Mouse (Mus musculus) liver, embryonic 13.5 days (tissue): ENCODE data around the gene Depdc1b. TPM values are rescaled to one million over a fixed set of nuclear protein-coding genes. Genes with fewer than 3 reads are reported as not detected.

Experiments
- ATAC-seq: fragments of 200-750 bp; cut with Nextera tagmentation; 2 replicates; pipeline ENCODE4 v1.8.0; 2017; ENCODE audit warnings: low read depth, mild to moderate bottlenecking, moderate number of reproducible peaks, moderate library complexity
- DNase-seq: peaks from one replicate; pipeline ENCODE4 v3.0.0; 2022
- H3K27ac ChIP-seq: fragments of 300-500 bp; sonication (generic); 2 replicates; pipeline ENCODE4 v1.5.1; 2015; ENCODE audit warnings: moderate library complexity, mild to moderate bottlenecking, inconsistent platforms
- H3K27me3 ChIP-seq: fragments of 300-500 bp; sonication (generic); 2 replicates; pipeline ENCODE4 v1.6.1; 2015; ENCODE audit warnings: mild to moderate bottlenecking, inconsistent platforms
- H3K36me3 ChIP-seq: fragments of 300-500 bp; sonication (generic); 2 replicates; pipeline ENCODE4 v1.6.1; 2015; ENCODE audit warnings: mild to moderate bottlenecking, inconsistent platforms
- H3K4me1 ChIP-seq: fragments of 300-500 bp; sonication (generic); replicated peaks from 2 replicates; pipeline ENCODE4 v1.6.1; 2015; ENCODE audit warnings: inconsistent platforms
- H3K4me2 ChIP-seq: fragments of 300-500 bp; sonication (generic); 2 replicates; pipeline ENCODE4 v1.6.1; 2015; ENCODE audit warnings: inconsistent platforms, mild to moderate bottlenecking, moderate library complexity
- H3K4me3 ChIP-seq: fragments of 300-500 bp; sonication (generic); replicated peaks from 2 replicates; pipeline ENCODE4 v1.5.1; 2015; ENCODE audit warnings: mild to moderate bottlenecking, inconsistent platforms
- H3K9ac ChIP-seq: fragments of 300-500 bp; sonication (generic); 2 replicates; pipeline ENCODE4 v1.6.1; 2015; ENCODE audit warnings: mild to moderate bottlenecking, inconsistent platforms
- H3K9me3 ChIP-seq: fragments of 300-500 bp; sonication (generic); replicated peaks from 2 replicates; pipeline ENCODE4 v1.6.1; 2016; ENCODE audit warnings: inconsistent platforms
- WGBS: fragments of 180-500 bp; shearing (Covaris S2); methylation state at CpG from one replicate; pipeline ENCODE4 v1.1.7; 2015; ENCODE audit not compliant: insufficient replicate concordance; 5-methylcytosine and 5-hydroxymethylcytosine counted together
- polyA plus RNA-seq: library from polyadenylated mRNA; unstranded; fragments of >200 nt; fragmentation: Nextera tagmentation; extraction: Ambion mirVana; gene quantifications from 2 replicates; pipeline ENCODE4 v1.2.1, GENCODE M21; 2015

Depdc1b gene
- polyA plus RNA-seq, 1 experiment from 2014 or later: 9.7 TPM

DNA sequence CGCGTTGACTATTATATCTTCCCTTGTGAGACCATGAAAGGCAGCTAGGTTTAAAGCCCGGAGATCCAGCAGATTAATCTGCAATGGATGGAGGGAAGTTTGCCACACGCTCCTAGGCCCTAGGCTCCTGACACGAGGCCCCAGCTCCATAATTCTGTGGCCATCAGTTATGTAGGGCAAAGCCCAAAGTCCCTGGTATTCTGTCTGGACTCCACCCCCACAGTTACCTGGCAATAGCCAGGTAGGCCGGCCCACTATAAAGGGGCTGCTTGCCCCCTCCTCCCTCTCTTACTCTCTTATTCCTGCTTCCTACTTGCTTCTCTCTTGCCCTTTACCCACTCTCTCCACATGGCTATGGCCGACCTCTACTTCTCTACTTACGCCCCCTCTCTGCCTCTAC is 2.9 kb downstream of the Depdc1b start:
- ATAC-seq: no peak
- Histone ChIP-seq H3K4me3 (no peak overlapping the region), H3K9me3 (no peaks in the 10 kb centered on the region), H3K4me1 (peaks cover 50% of the 10 kb centered on the region), H3K4me2 (no peak overlapping the region), H3K9ac (no peak overlapping the region), H3K27ac (no peak overlapping the region), H3K36me3 (peaks cover 15% of the 10 kb centered on the region), H3K27me3 (no peaks in the 10 kb centered on the region)
- 88% methylated on average over 8 of the region's 8 CpGs for WGBS
- DNase-seq: no peak

DNA sequence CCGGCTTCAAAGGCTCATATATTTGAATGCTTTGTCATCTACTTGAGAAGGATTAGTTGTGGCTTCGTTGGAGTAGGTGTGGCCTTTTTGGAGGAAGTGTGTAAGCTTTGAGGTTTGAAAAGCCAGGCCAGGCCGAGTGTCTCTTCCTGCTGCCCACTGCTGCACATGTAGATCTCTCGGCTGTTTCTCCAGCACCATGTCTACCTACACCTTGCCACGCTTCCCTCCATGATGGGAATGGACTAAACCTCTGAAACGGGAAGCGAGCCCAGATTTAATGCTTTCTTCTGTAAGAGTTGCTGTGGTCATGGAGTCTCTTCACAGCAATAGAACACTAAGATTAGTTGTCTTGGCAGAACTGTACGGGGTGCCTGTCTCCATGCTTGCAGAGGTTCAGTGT is 4.1 kb downstream of the Depdc1b start:
- Histone ChIP-seq H3K9me3 (no peaks in the 10 kb centered on the region), H3K4me1 (peaks cover 41% of the 10 kb centered on the region), H3K9ac (no peak overlapping the region), H3K27ac (no peak overlapping the region), H3K27me3 (no peaks in the 10 kb centered on the region), H3K4me3 (no peak overlapping the region), H3K36me3 (peaks cover 27% of the 10 kb centered on the region), H3K4me2 (no peak overlapping the region)
- DNase-seq (no peak), ATAC-seq (no peak)
- 72% methylated on average over 8 of the region's 8 CpGs for WGBS

DNA sequence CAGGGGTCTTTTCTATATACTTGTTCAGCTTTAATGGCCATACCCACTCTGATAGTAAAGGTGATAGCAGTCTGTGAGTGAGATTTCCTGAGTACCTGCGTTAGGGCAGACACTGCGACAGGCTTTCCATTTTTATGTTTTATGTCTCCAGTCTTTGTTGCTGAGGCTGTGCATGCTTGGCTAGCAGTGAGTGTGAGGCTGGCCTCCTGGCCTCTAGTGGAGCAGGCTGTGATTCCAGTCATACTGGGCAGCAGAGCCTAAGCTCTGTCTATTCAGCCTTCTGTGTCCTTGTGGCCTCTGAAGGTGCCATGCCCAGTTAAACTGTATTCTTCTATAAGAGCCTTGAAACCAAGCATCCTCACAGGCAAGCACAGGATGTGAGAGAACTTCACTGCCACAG is 6.3 kb downstream of the Depdc1b start:
- 90% methylated on average over 2 of the region's 2 CpGs for WGBS
- ATAC-seq (no peak), DNase-seq (no peak)
- Histone ChIP-seq H3K9me3 (no peaks in the 10 kb centered on the region), H3K4me3 (no peak overlapping the region), H3K27me3 (no peaks in the 10 kb centered on the region), H3K4me1 (peaks cover 32% of the 10 kb centered on the region), H3K9ac (no peak overlapping the region), H3K4me2 (no peak overlapping the region), H3K36me3 (peaks cover 49% of the 10 kb centered on the region), H3K27ac (no peak overlapping the region)

DNA sequence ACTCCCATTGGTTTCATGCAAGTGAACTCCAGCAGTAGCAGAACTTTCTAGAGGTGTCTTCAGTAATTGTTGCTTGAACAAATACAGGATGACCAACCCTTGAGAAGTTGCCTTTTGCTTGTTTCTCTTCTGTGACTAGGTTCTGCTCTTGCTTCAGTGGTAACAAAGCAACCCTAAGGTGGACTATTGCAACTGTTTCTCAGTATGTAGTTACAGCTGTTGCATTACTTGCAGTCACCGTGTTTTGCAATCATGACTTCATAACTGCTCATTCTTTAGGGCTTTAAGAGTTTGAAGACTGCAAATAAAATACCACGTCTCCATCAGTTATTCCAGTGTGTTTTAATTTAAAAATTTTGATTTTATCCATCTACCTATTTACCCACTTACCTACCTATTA is 7.2 kb downstream of the Depdc1b start:
- no peak for ATAC-seq
- Histone ChIP-seq H3K4me3 (no peak overlapping the region), H3K27me3 (no peaks in the 10 kb centered on the region), H3K4me2 (no peak overlapping the region), H3K9me3 (no peaks in the 10 kb centered on the region), H3K4me1 (peaks cover 24% of the 10 kb centered on the region), H3K9ac (no peak overlapping the region), H3K27ac (no peak overlapping the region), H3K36me3 (peaks cover 50% of the 10 kb centered on the region)
- no peak for DNase-seq
- WGBS: 79% methylated on average over 2 of the region's 2 CpGs

DNA sequence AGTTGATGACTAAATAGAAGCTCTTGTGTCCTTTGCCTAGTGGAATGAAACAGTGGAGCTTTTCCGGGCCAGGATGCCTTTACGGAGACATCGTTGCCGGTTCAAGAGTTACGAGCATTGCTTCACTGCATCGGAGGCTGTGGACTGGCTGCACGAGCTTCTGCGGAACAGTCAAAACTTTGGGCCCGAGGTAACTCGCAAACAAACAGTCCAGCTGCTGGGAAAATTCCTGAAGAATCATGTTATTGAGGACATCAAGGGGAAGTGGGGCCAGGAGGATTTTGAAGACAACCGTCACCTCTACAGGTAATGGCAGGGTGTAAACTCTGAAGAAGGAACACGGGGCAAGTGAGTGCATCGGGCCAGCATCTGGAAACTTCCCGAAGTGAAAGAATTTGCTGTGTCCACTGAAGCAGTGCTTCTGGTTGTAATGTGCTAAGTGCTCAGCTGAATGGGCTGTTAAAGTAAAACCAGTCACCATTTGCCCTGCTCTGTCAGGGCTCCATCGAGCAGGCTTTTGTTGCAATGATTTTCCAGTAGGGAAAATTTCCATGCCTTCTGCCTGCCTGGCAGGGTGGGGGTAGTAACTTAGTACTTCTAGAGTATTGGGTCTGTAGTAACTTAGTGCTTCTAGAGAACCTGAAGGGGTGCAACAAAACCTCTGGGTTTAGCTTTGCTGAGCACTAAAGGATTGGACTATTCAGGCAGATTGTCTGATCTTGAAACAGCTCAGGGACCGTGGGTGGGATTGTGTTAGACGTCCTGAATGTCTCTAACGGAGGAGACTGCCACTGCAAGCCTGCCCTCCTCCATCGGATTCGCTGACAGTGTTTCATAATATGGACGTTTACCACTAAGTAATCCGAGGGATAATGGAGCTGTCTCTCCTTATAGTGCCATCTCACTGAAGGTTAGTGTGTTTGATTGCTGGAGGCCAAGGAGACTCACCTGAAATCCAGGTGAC is 8.0 kb downstream of the Depdc1b start:
- Histone ChIP-seq H3K4me2 (no peak overlapping the region), H3K27ac (no peak overlapping the region), H3K4me1 (peaks cover 18% of the 10 kb centered on the region), H3K9ac (no peak overlapping the region), H3K36me3 (peaks cover 53% of the 10 kb centered on the region), H3K9me3 (no peaks in the 10 kb centered on the region), H3K27me3 (no peaks in the 10 kb centered on the region), H3K4me3 (no peak overlapping the region)
- no peak for DNase-seq
- WGBS: 88% methylated on average over 22 of the region's 22 CpGs
- no peak for ATAC-seq

DNA sequence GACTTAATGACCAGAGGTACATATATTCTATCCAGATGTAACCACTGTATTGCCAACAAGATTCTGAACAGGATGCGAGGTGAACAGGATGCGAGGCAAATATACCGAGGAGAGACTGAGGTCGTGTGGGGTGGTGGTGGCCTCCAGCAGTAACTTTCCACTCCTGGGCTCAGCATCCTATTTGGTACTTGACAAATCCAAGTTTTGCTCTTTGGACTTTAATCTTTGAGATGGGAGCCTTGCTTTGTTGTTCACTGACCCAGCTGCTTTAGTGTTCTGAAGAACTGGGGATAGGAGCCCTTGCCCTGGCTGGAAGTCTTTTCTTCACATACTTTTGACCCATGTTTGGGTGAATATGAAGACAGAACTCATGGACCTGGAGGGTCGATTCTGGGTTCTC is 9.7 kb downstream of the Depdc1b start:
- ATAC-seq: no peak
- peaks cover 51% of the 10 kb centered on the region for H3K36me3 ChIP-seq

DNA sequence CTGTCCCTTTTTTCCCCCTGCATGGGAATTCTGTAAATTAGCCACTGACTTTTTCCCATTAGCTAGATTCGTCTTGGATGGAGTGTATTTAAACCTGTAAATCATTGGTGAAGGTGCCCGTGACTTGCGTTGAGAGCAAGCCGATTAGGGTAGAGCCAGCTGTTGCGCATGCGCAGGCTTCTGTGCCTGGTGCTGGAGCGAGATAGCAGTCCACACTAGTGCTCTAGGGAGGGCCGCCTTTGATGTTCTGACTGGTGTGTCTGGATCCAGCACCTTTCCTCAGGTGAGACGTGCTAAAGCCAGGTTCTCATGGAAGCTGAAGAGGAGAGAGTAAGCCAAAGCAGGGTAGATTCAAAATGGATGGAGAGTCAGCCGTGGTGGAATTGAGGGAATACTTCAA is 10.2 kb downstream of the Depdc1b start:
- DNase-seq: no peak

More for the DNA sequence above, 9.7 kb downstream of the Depdc1b start:
- H3K4me3 ChIP-seq: no peak overlapping the region
- H3K27me3 ChIP-seq: no peaks in the 10 kb centered on the region
- DNase-seq: no peak
- no peak overlapping the region for H3K4me2 ChIP-seq
- no peak overlapping the region for H3K27ac ChIP-seq
- 82% methylated on average over 5 of the region's 5 CpGs for WGBS
- no peaks in the 10 kb centered on the region for H3K9me3 ChIP-seq
- no peak overlapping the region for H3K9ac ChIP-seq
- peaks cover 6% of the 10 kb centered on the region; the same call in 1 of the 2 replicates for H3K4me1 ChIP-seq

DNA sequence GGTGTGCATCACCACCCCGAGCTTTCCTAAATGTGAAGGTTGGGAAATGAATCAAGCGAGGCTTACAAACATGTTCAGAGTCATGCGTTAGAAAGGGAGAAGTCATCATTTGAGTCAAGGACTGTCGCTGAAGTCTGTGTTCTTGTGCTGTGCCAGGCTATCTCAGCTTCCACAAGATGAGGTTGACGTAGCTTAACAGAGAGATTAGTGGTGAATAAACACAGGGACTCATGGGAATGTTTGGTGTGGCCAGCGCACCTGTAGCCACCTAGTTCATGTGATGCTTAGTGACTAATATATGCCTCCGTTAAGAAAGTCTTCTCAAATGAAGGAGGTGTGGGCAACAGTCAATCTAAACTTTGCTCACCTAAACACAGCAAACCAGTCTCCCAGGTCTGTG is 10.9 kb downstream of the Depdc1b start:
- no peak overlapping the region for H3K4me2 ChIP-seq
- no peaks in the 10 kb centered on the region for H3K27me3 ChIP-seq
- H3K9me3 ChIP-seq: no peaks in the 10 kb centered on the region
- H3K9ac ChIP-seq: no peak overlapping the region
- DNase-seq: no peak
- no peak overlapping the region for H3K4me3 ChIP-seq
- WGBS: 80% methylated on average over 7 of the region's 7 CpGs
- peaks cover 6% of the 10 kb centered on the region; the same call in 1 of the 2 replicates for H3K4me1 ChIP-seq
- ATAC-seq: no peak
- peaks cover 53% of the 10 kb centered on the region for H3K36me3 ChIP-seq
- H3K27ac ChIP-seq: no peak overlapping the region

More for the DNA sequence above, 10.2 kb downstream of the Depdc1b start:
- Histone ChIP-seq H3K36me3 (peaks cover 47% of the 10 kb centered on the region), H3K27ac (no peak overlapping the region), H3K4me3 (no peak overlapping the region), H3K4me1 (peaks cover 6% of the 10 kb centered on the region; the same call in 1 of the 2 replicates), H3K9me3 (no peaks in the 10 kb centered on the region), H3K9ac (no peak overlapping the region), H3K4me2 (no peak overlapping the region), H3K27me3 (no peaks in the 10 kb centered on the region)
- WGBS: 87% methylated on average over 10 of the region's 10 CpGs
- ATAC-seq: no peak

DNA sequence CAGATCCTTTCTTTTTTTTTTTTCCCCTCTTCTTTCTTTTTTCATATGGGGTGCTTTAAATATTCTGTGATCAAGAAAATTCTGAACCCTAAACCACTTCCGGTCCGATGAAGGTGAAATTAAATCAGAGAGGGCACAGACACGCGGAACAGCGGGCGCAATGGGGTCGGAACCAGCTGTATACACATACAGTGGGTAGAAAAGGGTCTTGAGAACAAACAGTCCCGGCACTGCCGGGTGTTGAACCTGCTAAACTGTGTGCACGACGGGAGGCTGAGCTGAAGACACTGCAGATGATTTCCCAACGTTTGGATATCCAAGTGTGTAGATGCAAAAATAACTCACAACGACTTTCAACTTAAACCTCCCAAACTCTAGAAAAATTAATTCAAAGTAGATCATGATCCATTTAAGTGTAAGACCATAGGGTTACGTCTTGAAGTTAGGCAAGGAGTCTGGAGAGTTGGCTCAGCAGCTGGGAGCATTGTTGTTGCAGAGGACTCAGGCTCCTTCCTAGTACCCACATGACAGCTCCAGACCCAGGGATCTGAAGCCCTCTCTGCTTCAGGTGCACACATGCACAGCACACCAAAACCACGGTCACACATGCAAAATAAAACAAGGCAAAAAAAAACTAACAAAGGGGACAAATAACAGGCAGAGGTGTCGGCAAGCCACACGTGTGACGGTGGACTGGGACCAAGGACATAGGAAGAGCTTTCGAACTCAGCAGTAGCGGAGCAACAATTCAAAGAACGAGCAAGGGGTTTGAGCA is 12.5 kb downstream of the Depdc1b start:
- DNase-seq (no peak), ATAC-seq (no peak)
- no peak overlapping the region for H3K4me3 ChIP-seq
- H3K4me1 ChIP-seq: peaks cover 6% of the 10 kb centered on the region; the same call in 1 of the 2 replicates
- no peak overlapping the region for H3K9ac ChIP-seq
- 89% methylated on average over 21 of the region's 21 CpGs for WGBS
- no peaks in the 10 kb centered on the region for H3K27me3 ChIP-seq
- no peak overlapping the region for H3K4me2 ChIP-seq
- H3K36me3 ChIP-seq: peaks cover 62% of the 10 kb centered on the region
- no peak overlapping the region for H3K27ac ChIP-seq
- no peaks in the 10 kb centered on the region for H3K9me3 ChIP-seq

DNA sequence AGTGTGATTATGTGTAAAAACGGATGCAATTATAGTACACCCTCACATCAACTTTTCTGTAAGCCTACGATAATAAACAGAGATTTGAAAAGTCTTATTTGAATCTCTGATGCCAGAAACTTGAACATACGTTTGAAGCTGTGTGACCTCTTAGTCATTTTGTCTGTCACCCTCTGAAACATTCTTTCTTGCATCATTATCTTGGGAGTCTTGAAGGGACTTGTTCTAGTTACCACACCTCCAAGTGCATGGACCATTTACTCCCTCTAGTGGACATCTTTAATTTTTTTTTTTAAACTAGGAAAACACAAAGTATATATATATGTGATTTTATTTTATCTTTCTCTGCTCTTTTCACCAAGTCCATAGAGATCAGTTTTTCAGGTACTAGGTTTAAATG is 13.6 kb downstream of the Depdc1b start:
- peaks cover 6% of the 10 kb centered on the region; the same call in 1 of the 2 replicates for H3K4me1 ChIP-seq

DNA sequence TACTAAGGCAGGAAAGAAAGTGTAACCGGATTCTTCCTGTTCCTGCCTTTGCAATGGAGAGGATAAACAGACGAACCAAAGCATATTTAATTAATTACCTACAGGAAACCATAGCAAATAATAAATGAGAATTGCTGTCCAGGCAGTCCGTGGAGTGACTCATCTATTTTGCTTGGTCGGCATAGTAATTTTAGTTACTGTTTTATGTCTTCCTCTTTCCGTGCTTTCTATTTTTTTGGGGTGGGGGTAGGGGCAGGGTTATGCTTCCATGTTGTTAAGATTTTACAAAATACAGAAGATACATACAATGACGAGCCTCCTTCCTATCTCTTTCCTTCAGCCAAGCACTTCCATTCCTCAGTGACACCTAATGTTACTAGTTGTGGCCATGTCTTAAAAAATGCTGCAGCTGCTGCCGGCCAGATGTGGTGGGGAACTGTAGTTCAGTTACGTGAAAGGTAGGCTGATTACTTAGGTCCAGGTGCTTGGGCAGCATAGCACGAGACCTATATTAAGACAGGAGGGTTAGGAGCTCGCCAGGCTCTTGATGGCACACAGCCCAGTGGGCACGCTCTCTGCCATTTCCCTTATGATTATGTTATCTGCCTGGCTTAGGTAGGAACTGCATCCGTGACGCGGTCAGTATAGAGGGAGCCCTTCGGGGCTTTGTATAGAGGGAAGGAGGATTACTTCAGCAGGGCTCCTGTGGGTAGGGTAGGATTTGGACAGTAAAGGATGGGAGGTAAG is 19.3 kb downstream of the Depdc1b start:
- Histone ChIP-seq H3K4me2 (no peak overlapping the region), H3K9ac (no peak overlapping the region), H3K4me3 (no peak overlapping the region), H3K9me3 (no peaks in the 10 kb centered on the region), H3K4me1 (peaks cover 10% of the 10 kb centered on the region; the same call in 1 of the 2 replicates), H3K27me3 (no peaks in the 10 kb centered on the region), H3K36me3 (peaks cover 18% of the 10 kb centered on the region), H3K27ac (no peak overlapping the region)
- WGBS: 68% methylated on average over 15 of the region's 15 CpGs
- no peak for DNase-seq
- 0 out of 2 replicates have a peak, but pooled peaks have one; percentile 23 for ATAC-seq

More for the DNA sequence above, 13.6 kb downstream of the Depdc1b start:
- H3K36me3 ChIP-seq: peaks cover 51% of the 10 kb centered on the region
- no peak for ATAC-seq
- no peak for DNase-seq
- H3K9ac ChIP-seq: no peak overlapping the region
- no peak overlapping the region for H3K4me2 ChIP-seq
- 63% methylated on average over 3 of the region's 3 CpGs for WGBS
- H3K27ac ChIP-seq: no peak overlapping the region
- no peaks in the 10 kb centered on the region for H3K27me3 ChIP-seq
- H3K4me3 ChIP-seq: no peak overlapping the region
- no peaks in the 10 kb centered on the region for H3K9me3 ChIP-seq
